23 mouse cellular contexts compared by ENCODE assay signal in the genomic region with DNA sequence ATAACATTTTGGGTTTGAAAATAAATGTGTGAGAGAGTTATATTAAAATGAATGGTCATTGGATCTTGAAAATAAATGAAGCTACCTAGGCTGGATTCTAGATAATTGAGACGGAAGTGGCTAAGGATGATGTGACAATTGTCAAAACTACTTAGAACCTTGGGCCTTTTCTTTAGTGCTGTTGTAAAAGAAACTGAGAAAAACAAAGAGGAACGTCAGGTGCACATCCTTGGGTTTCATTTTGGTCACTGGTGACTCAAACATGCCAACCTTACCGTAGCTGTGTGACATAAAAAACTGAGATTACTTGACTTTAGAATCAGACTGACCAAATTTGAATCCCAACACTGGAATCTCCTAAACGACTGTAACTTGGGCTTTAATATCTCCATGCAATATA.
A peak's percentile ranks its signal among the peaks of the same experiment; 100 is the strongest.
DNase-seq lines count a peak whose midpoint lies in the region; ATAC-seq lines count a peak whose summit lies in the region.
"Had no signal": no experiment of that assay in that cellular context is flagged by ENCODE, and none has a peak within 500 bp of the region (broad histone marks: within the 10 kb centered on the region; RNA-seq: fewer than 3 reads in every experiment).

No protein-coding gene starts in this region.

- peak; percentile 67 for ATAC-seq in activated CD4-positive, CD25-positive, alpha-beta regulatory T cell, adult 4 months
- ATAC-seq: forebrain, embryonic 13.5 days; forebrain, embryonic 16.5 days; hindbrain, postnatal 0 days; intestine, embryonic 15.5 days had no signal

- H3K27me3 ChIP-seq in splenic B cell, adult 2 months (ENCODE audit: control insufficient read depth, insufficient read depth, low read length, poor library complexity, severe bottlenecking), result no peaks in the 10 kb centered on the region
- H3K27me3 ChIP-seq: forebrain, embryonic 13.5 days; intestine, embryonic 15.5 days had no signal

- peak; percentile 38 for DNase-seq in A20 (ENCODE audit: low read depth, low spot score)
- peak; percentile 77 for DNase-seq in CD4-positive, CD25-positive, alpha-beta regulatory T cell, adult 2 months (ENCODE audit: low read depth, low spot score)
- peak; percentile 54 for DNase-seq in splenic B cell, adult 2 months (ENCODE audit: low read depth, low spot score)
- no peak for DNase-seq in gastrocnemius, adult 8-10 months (ENCODE audit: low spot score in 2 of 2)
- no peak for DNase-seq in kidney, adult 11 months
- no peak for DNase-seq in right cerebral cortex, adult 18-20 months
- DNase-seq: adrenal gland, postnatal 10 days; adrenal gland, postnatal 36 days; cerebellum, adult 18-20 months; cerebellum, adult 9-10 months; cerebellum, postnatal 14 days; gastrocnemius, adult 2 months; gastrocnemius, postnatal 25 days; heart, adult 18-20 months; heart, postnatal 14 days; heart, postnatal 4 days had no signal

- H3K36me3 ChIP-seq in splenic B cell, adult 2 months (ENCODE audit: control insufficient read depth, insufficient read depth, low read length, poor library complexity, severe bottlenecking), result no peaks in the 10 kb centered on the region
- H3K36me3 ChIP-seq: forebrain, embryonic 10.5 days; heart, embryonic 13.5 days; intestine, embryonic 15.5 days had no signal

Comparison
In these comparisons a context has a peak if more than half of its experiments do, and no peak if none do; other contexts are left out.
1. DNase-seq: peak in A20 (single experiment), CD4-positive, CD25-positive, alpha-beta regulatory T cell, adult 2 months (single experiment) and splenic B cell, adult 2 months (single experiment); none in gastrocnemius, adult 8-10 months (0 of 2), kidney, adult 11 months (single experiment) and right cerebral cortex, adult 18-20 months (single experiment).